Mouse (Mus musculus) neural tube, embryonic 11.5 days (tissue): Measurements from ENCODE around the gene Tmem116. TPM values are rescaled to one million over a fixed set of nuclear protein-coding genes. Genes with fewer than 3 reads are reported as not detected.
"Not testable (repeated sequence)": the region's sequence is repeated elsewhere in the genome, so short reads cannot be mapped to it uniquely, and the experiment has no call there.

Experiments used
- ATAC-seq: fragments of 200-750 bp; cut with Nextera tagmentation; 2 replicates; pipeline ENCODE4 v1.8.0; 2017; ENCODE audit warnings: moderate number of reproducible peaks, mild to moderate bottlenecking, moderate TSS enrichment, moderate library complexity; ENCODE audit not compliant: insufficient read depth, low FRiP score, low TSS enrichment
- DNase-seq: peaks from one replicate; pipeline ENCODE4 v3.0.0-alpha.2; 2015; ENCODE audit warnings: low spot score
- H3K27ac ChIP-seq: fragments of 300-500 bp; sonication (generic); 2 replicates; pipeline ENCODE4 v1.5.1; 2014; ENCODE audit warnings: low read depth, mild to moderate bottlenecking, low read length
- H3K27me3 ChIP-seq: fragments of 300-500 bp; sonication (generic); 2 replicates; pipeline ENCODE4 v1.6.1; 2014; ENCODE audit warnings: mild to moderate bottlenecking, low read length, mixed read lengths; ENCODE audit not compliant: control insufficient read depth, insufficient read depth
- H3K36me3 ChIP-seq: fragments of 300-500 bp; sonication (generic); 2 replicates; pipeline ENCODE4 v1.6.1; 2014; ENCODE audit warnings: mild to moderate bottlenecking, low read length, moderate library complexity, mixed read lengths; ENCODE audit not compliant: control insufficient read depth, insufficient read depth
- H3K4me1 ChIP-seq: fragments of 300-500 bp; sonication (generic); 2 replicates; pipeline ENCODE4 v1.6.1; 2014; ENCODE audit warnings: low read length, mixed read lengths; ENCODE audit not compliant: control insufficient read depth, insufficient read depth
- H3K4me2 ChIP-seq: fragments of 300-500 bp; sonication (generic); 2 replicates; pipeline ENCODE4 v1.6.1; 2014; ENCODE audit warnings: low read depth, mild to moderate bottlenecking, moderate library complexity
- H3K4me3 ChIP-seq: fragments of 300-500 bp; sonication (generic); 2 replicates; pipeline ENCODE4 v1.5.1; 2014; ENCODE audit warnings: low read depth, low read length
- H3K9ac ChIP-seq: fragments of 300-500 bp; sonication (generic); 2 replicates; pipeline ENCODE4 v1.6.1; 2014; ENCODE audit warnings: mild to moderate bottlenecking, low read length
- H3K9me3 ChIP-seq: fragments of 300-500 bp; sonication (generic); 2 replicates; pipeline ENCODE4 v1.6.1; 2016; ENCODE audit warnings: low read length; ENCODE audit not compliant: control insufficient read depth
- WGBS: fragments of 180-500 bp; shearing (Covaris S2); extraction: QIAGEN DNeasy Blood & Tissue Kit; methylation state at CpG from one replicate; pipeline ENCODE4 v1.1.7; 2014; 5-methylcytosine and 5-hydroxymethylcytosine counted together
- polyA plus RNA-seq: library from polyadenylated mRNA; unstranded; fragments of >200 nt; fragmentation: Nextera tagmentation; extraction: Ambion mirVana; gene quantifications from 2 replicates; pipeline ENCODE4 v1.2.1, GENCODE M21; 2014

Tmem116 gene
- polyA plus RNA-seq, 1 experiment from 2014 or later, result 1.8 TPM

DNA sequence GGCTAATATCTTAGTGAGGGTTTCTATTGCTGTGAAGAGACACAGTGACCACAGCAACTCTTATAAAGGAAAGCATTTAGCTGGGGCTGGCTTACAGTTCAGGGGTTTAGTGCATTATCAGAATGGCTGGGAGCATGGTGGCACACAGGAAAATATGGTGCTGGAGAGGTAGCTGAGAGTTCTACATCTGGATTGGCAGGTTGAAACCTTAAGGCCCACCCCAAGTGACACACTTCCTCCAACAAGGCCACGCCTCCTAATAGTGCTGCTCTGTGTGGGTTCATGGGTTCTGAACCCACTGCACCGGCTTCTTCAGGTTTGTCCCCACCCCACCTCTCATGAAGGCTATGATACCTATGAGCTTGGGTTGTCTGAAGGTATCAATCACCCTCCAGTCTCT is 20.7 kb downstream of the Tmem116 start:
- DNase-seq, result no peak
- Histone ChIP-seq H3K27ac (no peak overlapping the region), H3K4me1 (no peaks in the 10 kb centered on the region), H3K9me3 (no peaks in the 10 kb centered on the region), H3K27me3 (no peaks in the 10 kb centered on the region), H3K4me3 (no peak overlapping the region), H3K4me2 (no peak overlapping the region), H3K9ac (no peak overlapping the region), H3K36me3 (no peaks in the 10 kb centered on the region)
- ATAC-seq, result no peak
- 84% methylated on average over 2 of the region's 2 CpGs for WGBS

DNA sequence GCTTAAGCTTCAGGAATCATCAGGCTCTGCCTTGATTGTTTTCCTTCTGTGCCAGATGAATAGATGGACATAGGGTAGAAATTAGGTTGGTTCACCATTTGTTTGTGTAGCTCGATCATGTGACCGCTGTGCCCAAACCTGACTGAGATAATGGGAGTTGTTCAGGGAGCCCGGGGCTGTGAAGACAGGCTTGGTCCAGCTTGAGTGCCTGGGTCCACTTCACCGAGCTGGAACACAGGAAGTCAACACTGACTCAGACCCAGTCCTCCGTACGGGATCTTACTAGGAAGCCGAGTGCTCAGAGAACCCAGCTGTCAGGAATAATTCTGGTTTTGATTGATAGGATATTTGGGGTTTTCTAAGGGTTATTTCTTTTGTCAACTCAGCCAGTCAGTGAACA is 22.9 kb downstream of the Tmem116 start:
- Histone ChIP-seq H3K36me3 (no peaks in the 10 kb centered on the region), H3K9ac (no peak overlapping the region), H3K4me2 (no peak overlapping the region), H3K27me3 (no peaks in the 10 kb centered on the region), H3K27ac (no peak overlapping the region), H3K4me1 (no peaks in the 10 kb centered on the region), H3K9me3 (no peaks in the 10 kb centered on the region), H3K4me3 (no peak overlapping the region)
- WGBS, result 84% methylated on average over 7 of the region's 7 CpGs
- DNase-seq (no peak), ATAC-seq (no peak)

DNA sequence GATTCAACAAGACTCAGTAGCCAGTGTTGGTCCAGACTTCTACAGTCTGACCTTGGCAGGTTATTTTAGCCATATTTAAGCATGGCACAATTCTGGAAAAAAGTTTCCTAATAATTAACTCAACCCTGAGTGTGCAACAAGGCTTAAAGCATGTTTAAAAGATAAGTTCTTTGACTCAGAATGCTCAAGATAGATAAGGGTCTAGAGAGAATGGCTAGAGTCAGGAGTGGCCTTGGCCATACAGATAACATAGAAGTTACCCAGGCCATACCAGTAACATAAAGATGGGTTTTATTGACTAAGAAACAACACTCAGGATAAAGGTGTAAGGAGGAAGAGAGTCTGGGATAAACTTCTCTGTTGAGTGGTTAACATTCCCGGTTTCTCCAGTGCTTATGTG is 24.3 kb downstream of the Tmem116 start:
- H3K4me3 ChIP-seq, result no peak overlapping the region
- H3K9ac ChIP-seq, result no peak overlapping the region
- WGBS, result 72% methylated on average over 1 of the region's 1 CpGs
- DNase-seq, result no peak
- no peaks in the 10 kb centered on the region for H3K36me3 ChIP-seq
- H3K4me1 ChIP-seq, result no peaks in the 10 kb centered on the region
- ATAC-seq, result no peak
- no peaks in the 10 kb centered on the region for H3K9me3 ChIP-seq
- H3K4me2 ChIP-seq, result no peak overlapping the region
- H3K27ac ChIP-seq, result no peak overlapping the region
- no peaks in the 10 kb centered on the region for H3K27me3 ChIP-seq

DNA sequence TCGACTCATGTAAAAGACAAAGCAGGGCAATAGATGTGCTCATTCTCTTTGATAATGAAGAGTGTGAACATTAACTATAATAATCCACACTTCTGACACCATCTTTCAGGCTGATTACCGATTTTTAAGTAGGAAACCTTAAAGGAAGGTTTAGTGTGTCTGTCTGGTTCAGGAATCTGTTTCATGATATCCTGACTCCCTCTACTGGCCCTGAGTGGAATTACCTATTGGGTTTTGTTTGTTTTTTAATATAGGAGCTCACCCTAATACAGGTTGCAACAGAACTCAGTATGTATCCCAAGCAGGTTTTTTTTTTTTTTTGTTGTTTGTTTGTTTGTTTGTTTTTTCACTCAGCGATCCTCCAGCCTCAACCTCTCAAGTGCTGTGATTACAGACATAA is 26.0 kb downstream of the Tmem116 start:
- ATAC-seq, result no peak

DNA sequence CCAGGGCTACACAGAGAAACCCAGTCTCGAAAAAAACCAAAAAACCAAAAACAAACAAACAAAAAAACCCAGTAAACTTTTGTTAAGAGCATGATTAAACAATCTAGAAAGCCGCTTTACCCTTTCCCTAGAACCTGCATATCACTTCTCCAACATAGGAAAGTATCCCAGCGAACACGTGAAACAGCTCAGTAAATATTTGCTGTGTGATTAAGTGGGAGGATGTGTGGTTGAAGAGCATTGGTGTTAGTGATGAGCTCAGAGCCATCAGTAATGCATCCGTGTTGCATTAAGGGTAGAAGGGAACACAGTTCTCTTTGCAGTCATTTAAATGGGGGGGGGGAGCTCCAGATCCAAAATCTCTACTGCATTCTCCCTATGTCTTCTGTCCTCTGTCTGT is 33.1 kb downstream of the Tmem116 start:
- Histone ChIP-seq H3K9me3 (no peaks in the 10 kb centered on the region), H3K4me1 (no peaks in the 10 kb centered on the region), H3K27ac (no peak overlapping the region), H3K36me3 (no peaks in the 10 kb centered on the region), H3K4me2 (no peak overlapping the region), H3K27me3 (no peaks in the 10 kb centered on the region), H3K9ac (no peak overlapping the region), H3K4me3 (no peak overlapping the region)
- no peak for ATAC-seq
- WGBS, result 83% methylated on average over 5 of the region's 5 CpGs
- no peak for DNase-seq

More for the DNA sequence above, 26.0 kb downstream of the Tmem116 start:
- no peak for DNase-seq
- no peak overlapping the region for H3K4me3 ChIP-seq
- no peaks in the 10 kb centered on the region for H3K9me3 ChIP-seq
- no peak overlapping the region for H3K9ac ChIP-seq
- no peaks in the 10 kb centered on the region for H3K36me3 ChIP-seq
- WGBS, result 40% methylated on average over 3 of the region's 3 CpGs
- no peaks in the 10 kb centered on the region for H3K27me3 ChIP-seq
- H3K27ac ChIP-seq, result no peak overlapping the region
- no peak overlapping the region for H3K4me2 ChIP-seq
- H3K4me1 ChIP-seq, result no peaks in the 10 kb centered on the region

DNA sequence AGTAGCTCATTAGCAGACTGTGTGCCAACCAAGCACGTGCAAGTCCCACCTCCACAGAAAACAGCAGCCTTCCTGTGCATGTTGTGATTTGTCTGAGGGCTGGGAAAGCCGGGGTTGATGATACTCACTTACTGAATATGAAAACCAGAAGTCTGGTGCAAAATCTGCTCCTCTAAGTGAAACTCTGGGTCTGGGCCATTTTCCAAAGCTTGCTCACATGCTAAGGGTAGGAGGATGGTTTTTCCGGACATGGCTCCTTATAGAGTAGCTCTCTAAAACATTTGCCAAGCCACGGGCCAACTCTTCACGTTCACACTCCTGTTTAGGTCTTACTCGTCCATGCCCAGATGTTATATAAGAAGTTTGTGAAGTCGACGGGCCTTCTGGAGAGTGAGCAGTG is 41.6 kb downstream of the Tmem116 start:
- Histone ChIP-seq H3K27ac (no peak overlapping the region), H3K36me3 (no peaks in the 10 kb centered on the region), H3K9me3 (no peaks in the 10 kb centered on the region), H3K4me3 (no peak overlapping the region), H3K9ac (no peak overlapping the region), H3K4me2 (no peak overlapping the region), H3K27me3 (no peaks in the 10 kb centered on the region), H3K4me1 (no peaks in the 10 kb centered on the region)
- no peak for ATAC-seq
- 77% methylated on average over 8 of the region's 8 CpGs for WGBS
- no peak for DNase-seq

DNA sequence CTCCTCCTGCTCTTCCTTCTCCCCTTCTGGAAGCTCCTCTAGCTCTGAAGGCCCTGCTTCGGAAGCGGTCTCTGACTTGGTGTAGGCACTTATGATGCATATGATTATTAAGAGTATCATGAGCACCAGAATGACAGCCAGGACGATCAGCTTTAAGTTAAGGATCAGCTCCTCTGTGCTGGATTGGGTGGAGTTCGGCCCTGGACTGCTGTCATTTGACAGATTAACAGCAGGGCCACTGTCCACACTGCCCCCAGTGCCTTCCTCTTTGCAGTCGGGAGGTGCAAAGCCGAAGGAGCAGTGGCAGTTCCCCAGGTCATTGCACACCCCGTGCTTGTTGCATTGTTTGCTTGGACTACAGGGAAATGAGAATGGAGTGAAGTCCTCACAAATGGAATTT is 49.0 kb downstream of the Tmem116 start:
- Histone ChIP-seq H3K9me3 (no peaks in the 10 kb centered on the region), H3K36me3 (no peaks in the 10 kb centered on the region), H3K27me3 (no peaks in the 10 kb centered on the region), H3K4me3 (no peak overlapping the region), H3K27ac (no peak overlapping the region), H3K9ac (no peak overlapping the region), H3K4me1 (no peaks in the 10 kb centered on the region), H3K4me2 (no peak overlapping the region)
- DNase-seq (no peak), ATAC-seq (no peak)
- 72% methylated on average over 7 of the region's 7 CpGs for WGBS

DNA sequence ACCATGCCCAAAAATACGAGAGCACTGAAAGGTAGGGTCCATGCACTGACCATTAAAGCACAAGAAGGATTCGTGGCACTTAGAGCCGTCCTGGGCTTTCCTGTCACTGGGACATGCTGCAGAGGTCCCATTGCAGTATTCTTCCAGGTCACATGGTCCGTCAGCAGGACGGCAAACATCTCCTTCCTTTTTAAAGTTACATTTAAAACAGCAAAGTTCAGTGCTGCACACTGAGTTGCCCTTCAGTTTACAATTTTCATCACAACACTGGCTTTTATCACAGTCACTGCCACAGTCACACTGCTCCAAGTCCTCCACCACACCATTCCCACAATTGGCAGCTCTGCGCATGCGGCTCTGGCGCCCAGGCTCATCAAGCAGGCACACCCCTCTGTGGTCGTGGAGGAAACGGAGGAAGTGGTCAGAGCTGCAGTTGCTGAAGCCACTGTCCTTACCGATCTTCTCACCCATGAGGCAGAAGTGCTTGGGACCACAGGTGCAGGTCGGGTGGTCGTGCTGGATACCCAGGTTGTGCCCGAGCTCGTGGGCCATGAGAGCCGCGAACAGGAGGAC is 49.8 kb downstream of the Tmem116 start:
- not testable (repeated sequence) for H3K4me3 ChIP-seq, H3K36me3 ChIP-seq, H3K4me1 ChIP-seq, H3K9ac ChIP-seq, ATAC-seq, H3K9me3 ChIP-seq, H3K4me2 ChIP-seq, H3K27ac ChIP-seq, DNase-seq, H3K27me3 ChIP-seq
- WGBS, result 89% methylated on average over 9 of the region's 17 CpGs

DNA sequence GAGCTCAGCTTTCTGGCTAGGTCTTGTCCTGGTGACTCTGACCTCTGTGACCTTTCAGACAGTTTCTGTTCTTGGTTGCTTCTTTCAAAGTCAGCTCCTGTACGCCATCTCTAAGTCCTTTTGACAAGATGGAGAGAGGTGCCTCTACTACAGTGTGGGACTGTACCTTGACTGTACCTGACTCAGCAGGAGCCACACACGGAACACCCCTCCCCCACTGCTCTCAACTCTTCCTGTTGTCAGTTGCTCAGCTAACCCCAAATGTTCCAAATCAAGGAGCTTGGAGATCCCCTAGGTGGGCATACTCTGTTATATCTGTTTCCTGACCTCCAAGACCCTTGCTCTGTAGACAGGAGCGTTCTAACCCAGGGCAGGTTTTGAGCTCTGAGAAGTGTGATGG is 51.5 kb downstream of the Tmem116 start, which contains the start of gene Adam1b:
Gene Adam1b (minus strand): TSS at position 205 of the 400 bp plus-strand sequence.
- H3K9me3 ChIP-seq, result no peaks in the 10 kb centered on the region
- DNase-seq (no peak), ATAC-seq (no peak)
- WGBS, result 83% methylated on average over 3 of the region's 3 CpGs
- no peak within 1 kb of the TSS for H3K27ac ChIP-seq
- no peak within 1 kb of the TSS for H3K9ac ChIP-seq
- H3K4me2 ChIP-seq, result no peak within 1 kb of the TSS
- no peak within 1 kb of the TSS for H3K4me3 ChIP-seq
- H3K36me3 ChIP-seq, result no peaks in the 10 kb centered on the region
- no peaks in the 10 kb centered on the region for H3K27me3 ChIP-seq
- no peaks in the 10 kb centered on the region for H3K4me1 ChIP-seq
